Mouse (Mus musculus): ENCODE measurements at regions not wholly inside any gene's neighbourhood (a gene's known extent, or its start where the extent isn't known, plus 50 kb on each side); places are given as distances from the start of the nearest gene placed in this dataset.
"Not testable (repeated sequence)": the region's sequence is repeated elsewhere in the genome, so short reads cannot be mapped to it uniquely, and the experiment has no call there.

GRCm38 (mm10) chr2:166292987-166293386 is 137.5 kb upstream of the Sulf2 start:
- Histone ChIP-seq H3K9me3 (no peaks in the 10 kb centered on the region), H3K4me3 (no peak overlapping the region), H3K4me2 (replicated peaks) (no peak overlapping the region), H3K9ac (no peak overlapping the region), H3K36me3 (no peaks in the 10 kb centered on the region), H3K27ac (no peak overlapping the region), H3K4me1 (peaks cover 46% of the 10 kb centered on the region), H3K27me3 (no peaks in the 10 kb centered on the region)
- 80% methylated on average over 6 of the region's 6 CpGs for WGBS
- ATAC-seq (ENCODE audit: low FRiP score, low read depth) = no peak

DNA sequence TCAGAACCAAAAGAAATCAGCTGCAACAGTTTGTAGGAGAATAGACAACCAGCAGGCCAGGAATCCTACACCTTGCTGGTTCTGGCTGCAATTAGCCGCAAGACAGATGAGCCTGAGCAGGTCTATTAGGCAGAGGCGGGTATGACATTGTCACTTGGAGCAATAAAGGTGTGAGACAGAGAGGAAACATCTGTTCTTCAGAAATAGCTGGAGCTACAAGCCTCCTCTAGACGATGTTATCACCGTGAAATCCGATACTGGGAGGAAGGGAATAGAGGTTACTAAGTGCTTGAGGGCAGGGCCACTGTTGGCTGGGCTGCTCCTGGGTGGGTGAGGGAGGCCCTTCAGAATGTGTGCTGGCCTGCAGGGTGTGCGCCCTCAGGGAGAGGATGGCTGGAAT is 135.8 kb upstream of the Sulf2 start:
- H3K4me3 ChIP-seq = no peak overlapping the region
- peak; percentile 59; the same call in 1 of the 2 replicates for ATAC-seq (ENCODE audit: low FRiP score, low read depth)
- H3K4me1 ChIP-seq = peaks cover 51% of the 10 kb centered on the region
- H3K4me2 ChIP-seq (replicated peaks) = peak overlapping the region; percentile 16; the same call in 1 of the 2 replicates
- no peaks in the 10 kb centered on the region for H3K27me3 ChIP-seq
- H3K9ac ChIP-seq = no peak overlapping the region; the same call in 1 of the 2 replicates
- H3K9me3 ChIP-seq = no peaks in the 10 kb centered on the region
- no peaks in the 10 kb centered on the region for H3K36me3 ChIP-seq
- 6% methylated on average over 6 of the region's 6 CpGs for WGBS
- no peak overlapping the region; the same call in 1 of the 2 replicates for H3K27ac ChIP-seq

DNA sequence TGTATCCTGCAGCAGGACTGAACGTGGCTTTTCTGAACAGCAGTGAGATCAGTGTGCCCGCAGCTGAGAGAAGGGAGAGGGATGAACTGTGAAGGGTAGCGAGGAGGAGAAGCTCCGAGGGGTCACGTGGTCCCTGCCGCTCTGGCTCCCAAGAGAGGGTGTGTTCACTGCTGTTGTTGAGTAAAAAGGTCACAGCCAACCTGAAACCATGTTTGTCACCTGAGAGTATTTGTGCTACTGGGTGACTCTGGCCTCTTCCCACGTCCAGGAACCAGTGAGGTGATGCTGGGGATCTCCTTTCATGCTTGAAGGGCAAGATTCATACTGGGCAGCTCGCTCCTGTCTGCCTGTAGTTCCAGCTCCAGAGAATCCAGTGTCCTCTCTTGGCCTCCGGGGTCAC is 135.4 kb upstream of the Sulf2 start:
- ATAC-seq (ENCODE audit: low FRiP score, low read depth) = no peak
- peak overlapping the region; percentile 15; the same call in 1 of the 2 replicates for H3K27ac ChIP-seq
- peaks cover 51% of the 10 kb centered on the region for H3K4me1 ChIP-seq
- H3K9me3 ChIP-seq = no peaks in the 10 kb centered on the region
- peak overlapping the region; percentile 16; the same call in 1 of the 2 replicates for H3K4me2 ChIP-seq (replicated peaks)
- H3K27me3 ChIP-seq = no peaks in the 10 kb centered on the region
- H3K4me3 ChIP-seq = no peak overlapping the region
- WGBS = 25% methylated on average over 9 of the region's 9 CpGs
- no peak overlapping the region; the same call in 1 of the 2 replicates for H3K9ac ChIP-seq
- H3K36me3 ChIP-seq = no peaks in the 10 kb centered on the region

DNA sequence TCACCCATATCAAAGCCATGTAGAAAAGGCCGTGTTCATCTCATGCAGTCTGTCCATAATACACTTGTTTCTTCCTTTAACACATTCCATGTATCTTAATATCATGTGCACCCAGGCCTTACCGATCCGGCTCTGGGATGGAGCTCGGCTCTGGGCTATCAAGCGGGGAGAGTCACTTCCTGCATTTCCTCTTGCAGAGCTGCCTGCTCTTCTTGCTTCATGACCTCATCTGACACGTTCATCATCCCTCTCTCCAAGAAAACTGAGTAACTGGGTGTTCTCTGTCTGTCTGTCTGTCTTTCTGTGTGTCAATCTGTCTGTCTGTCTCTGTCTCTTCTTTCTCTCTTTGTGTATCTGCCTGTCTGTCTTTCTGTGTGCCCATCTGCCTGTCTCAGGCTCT is 133.7 kb upstream of the Sulf2 start:
- no peak overlapping the region for H3K27ac ChIP-seq
- 80% methylated on average over 6 of the region's 6 CpGs for WGBS

DNA sequence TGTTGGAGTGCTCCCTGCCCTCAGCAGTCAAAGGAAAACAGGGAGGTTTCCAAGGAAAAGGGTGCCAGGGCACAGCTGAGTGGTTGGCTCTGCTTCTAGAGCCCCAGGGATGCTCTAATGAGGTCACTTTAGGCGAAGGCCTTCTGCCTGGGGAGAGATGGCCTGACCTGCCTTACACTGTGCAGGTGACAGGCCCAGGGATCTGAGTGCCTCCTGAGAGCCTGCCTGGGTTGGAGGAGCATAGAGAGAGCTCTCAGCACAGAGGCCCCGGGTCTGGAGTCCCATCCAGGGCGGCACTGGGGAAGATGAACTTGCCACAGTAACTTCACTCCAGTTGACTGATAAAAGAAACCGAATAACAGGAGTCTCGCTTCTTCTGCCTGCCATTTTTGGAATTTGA is 125.7 kb upstream of the Sulf2 start:
- not testable (repeated sequence) for H3K4me1 ChIP-seq; H3K27ac ChIP-seq; ATAC-seq (ENCODE audit: low FRiP score, low read depth); H3K27me3 ChIP-seq; H3K9ac ChIP-seq; H3K4me2 ChIP-seq (replicated peaks); H3K4me3 ChIP-seq; H3K36me3 ChIP-seq; H3K9me3 ChIP-seq
- no CpG with 5 or more reads among the region's 5 CpGs for WGBS

More for the DNA sequence above, 133.7 kb upstream of the Sulf2 start:
- peaks cover 37% of the 10 kb centered on the region for H3K4me1 ChIP-seq
- no peaks in the 10 kb centered on the region for H3K27me3 ChIP-seq
- no peaks in the 10 kb centered on the region for H3K9me3 ChIP-seq
- no peak overlapping the region for H3K4me3 ChIP-seq
- H3K9ac ChIP-seq = no peak overlapping the region
- no peak for ATAC-seq (ENCODE audit: low FRiP score, low read depth)
- no peak overlapping the region for H3K4me2 ChIP-seq (replicated peaks)
- no peaks in the 10 kb centered on the region for H3K36me3 ChIP-seq

DNA sequence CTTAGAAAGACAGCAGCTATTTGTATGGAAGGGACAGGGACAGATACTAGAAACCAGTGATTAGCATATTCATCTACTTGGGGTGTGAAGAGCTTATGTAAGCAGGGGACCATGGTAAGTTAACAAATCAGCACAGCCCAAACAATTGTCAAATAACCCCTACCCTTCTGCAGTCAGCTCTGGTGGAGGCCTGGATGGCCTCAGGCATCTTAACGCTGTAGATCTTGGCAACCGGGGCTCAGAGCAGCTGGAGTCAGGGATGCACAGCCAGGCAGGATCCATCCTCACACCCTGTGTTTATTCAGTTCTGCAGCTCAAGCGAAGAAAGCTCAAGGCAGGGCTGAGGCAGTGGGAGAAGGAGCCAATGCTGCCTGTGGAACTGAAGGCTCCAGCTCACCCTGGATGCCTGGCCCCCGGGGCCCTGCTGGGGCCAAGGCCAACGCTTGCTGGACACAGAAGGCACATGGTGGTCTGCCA is 125.2 kb upstream of the Sulf2 start:
- Histone ChIP-seq H3K27ac (no peak overlapping the region), H3K4me1 (no peaks in the 10 kb centered on the region; the same call in 1 of the 2 replicates), H3K36me3 (no peaks in the 10 kb centered on the region), H3K9ac (no peak overlapping the region), H3K27me3 (no peaks in the 10 kb centered on the region), H3K9me3 (no peaks in the 10 kb centered on the region), H3K4me3 (no peak overlapping the region), H3K4me2 (replicated peaks) (no peak overlapping the region)
- WGBS = 51% methylated on average over 5 of the region's 5 CpGs
- ATAC-seq (ENCODE audit: low FRiP score, low read depth) = no peak

DNA sequence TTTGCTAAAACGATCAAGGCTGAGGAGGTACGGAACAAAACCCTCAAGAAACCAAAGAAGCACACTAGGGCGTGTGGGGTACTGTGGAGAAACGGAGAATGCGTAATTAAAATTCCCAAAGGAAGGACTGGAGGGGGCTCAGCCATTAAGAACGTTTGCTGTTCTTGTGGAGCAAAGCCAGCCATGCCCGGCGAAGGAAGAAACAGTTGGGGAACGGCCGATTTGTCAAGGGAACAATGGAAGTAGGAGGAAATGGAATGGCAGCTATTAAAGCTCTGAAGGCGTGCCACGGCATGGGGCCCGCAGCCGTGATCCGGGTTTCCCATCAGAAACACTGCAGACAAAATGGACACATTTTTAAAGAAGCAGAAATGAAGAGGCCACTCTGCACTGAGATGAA is 124.2 kb upstream of the Sulf2 start:
- no peak overlapping the region for H3K4me3 ChIP-seq
- no peaks in the 10 kb centered on the region for H3K27me3 ChIP-seq
- H3K4me2 ChIP-seq (replicated peaks) = no peak overlapping the region
- H3K9ac ChIP-seq = no peak overlapping the region
- no peaks in the 10 kb centered on the region for H3K9me3 ChIP-seq
- H3K4me1 ChIP-seq = no peaks in the 10 kb centered on the region; the same call in 1 of the 2 replicates
- 90% methylated on average over 15 of the region's 15 CpGs for WGBS
- H3K36me3 ChIP-seq = no peaks in the 10 kb centered on the region
- no peak overlapping the region for H3K27ac ChIP-seq
- ATAC-seq (ENCODE audit: low FRiP score, low read depth) = no peak

- H3K4me3 ChIP-seq = no peak overlapping the region
- no peak overlapping the region for H3K4me2 ChIP-seq (replicated peaks)
- H3K4me1 ChIP-seq = peaks cover 16% of the 10 kb centered on the region
- no peaks in the 10 kb centered on the region for H3K36me3 ChIP-seq
- no peak overlapping the region for H3K9ac ChIP-seq
- no peak overlapping the region for H3K27ac ChIP-seq
- H3K27me3 ChIP-seq = no peaks in the 10 kb centered on the region
- ATAC-seq (ENCODE audit: low FRiP score, low read depth) = no peak
- no peaks in the 10 kb centered on the region for H3K9me3 ChIP-seq
- 86% methylated on average over 8 of the region's 8 CpGs for WGBS
These were observed 119.9 kb upstream of the Sulf2 start for GRCm38 (mm10) chr2:166275398-166275797.

DNA sequence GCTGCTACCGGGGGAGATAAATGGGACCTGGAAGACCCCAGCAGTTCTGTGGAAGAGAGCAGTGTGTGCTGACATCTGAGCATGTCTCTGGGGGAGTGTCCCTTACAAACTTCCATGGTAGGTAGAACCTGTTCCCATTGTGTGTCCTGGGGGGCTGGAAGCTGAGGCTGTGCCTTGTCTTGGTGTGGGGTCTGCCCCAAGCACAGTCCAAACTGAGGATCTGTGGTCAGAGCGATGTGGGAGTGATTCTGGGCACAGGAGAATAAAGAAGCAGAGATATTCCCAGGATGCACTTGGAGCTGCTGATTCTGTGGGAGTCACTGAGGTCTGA is 118.5 kb upstream of the Sulf2 start:
- no peak overlapping the region for H3K4me3 ChIP-seq
- peaks cover 16% of the 10 kb centered on the region for H3K4me1 ChIP-seq
- no peak overlapping the region for H3K4me2 ChIP-seq (replicated peaks)
- WGBS = 68% methylated on average over 2 of the region's 2 CpGs
- H3K27me3 ChIP-seq = no peaks in the 10 kb centered on the region
- no peak for ATAC-seq (ENCODE audit: low FRiP score, low read depth)
- no peak overlapping the region; the same call in 1 of the 2 replicates for H3K27ac ChIP-seq
- H3K9ac ChIP-seq = peak overlapping the region; percentile 35; the same call in 1 of the 2 replicates
- no peaks in the 10 kb centered on the region for H3K36me3 ChIP-seq
- H3K9me3 ChIP-seq = no peaks in the 10 kb centered on the region

DNA sequence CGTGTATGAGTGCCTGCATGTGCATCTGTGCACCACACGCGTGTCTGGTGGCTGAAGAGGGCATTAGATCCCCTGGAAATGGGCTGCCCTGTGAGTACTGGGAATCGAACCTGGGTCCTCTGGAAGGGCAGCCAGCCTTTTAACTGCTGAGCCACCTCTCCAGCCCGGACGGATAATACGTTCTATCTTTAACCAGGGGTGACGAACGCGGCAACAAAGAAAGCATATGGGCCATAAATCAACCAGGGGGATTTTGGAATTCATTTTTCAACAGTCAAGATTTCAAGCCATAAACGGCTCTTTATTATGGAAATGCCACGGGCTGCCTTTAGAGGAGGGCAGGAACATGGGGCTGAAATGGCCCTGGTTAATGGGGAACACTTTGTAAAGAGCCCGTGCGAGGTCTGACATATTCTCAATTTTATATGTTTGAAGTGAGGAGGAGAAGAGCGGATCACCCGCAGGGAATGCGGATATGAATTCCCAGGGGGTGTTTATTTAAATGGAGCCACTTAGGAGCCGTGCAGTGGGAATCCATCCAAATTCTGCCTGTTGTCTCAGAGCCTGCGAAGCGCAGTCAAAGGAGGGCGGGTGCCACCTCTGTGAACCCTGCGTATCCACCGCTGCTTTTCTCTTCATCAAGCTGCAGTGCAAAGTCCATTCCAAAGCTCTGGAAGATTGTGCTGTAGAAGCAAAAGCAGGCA is 118.0 kb upstream of the Sulf2 start:
- Histone ChIP-seq H3K27me3 (no peaks in the 10 kb centered on the region), H3K4me1 (peaks cover 16% of the 10 kb centered on the region), H3K4me3 (no peak overlapping the region), H3K27ac (no peak overlapping the region; the same call in 1 of the 2 replicates), H3K9me3 (no peaks in the 10 kb centered on the region), H3K4me2 (replicated peaks) (no peak overlapping the region), H3K9ac (peak overlapping the region; percentile 35; the same call in 1 of the 2 replicates), H3K36me3 (no peaks in the 10 kb centered on the region)
- 55% methylated on average over 23 of the region's 23 CpGs for WGBS
- ATAC-seq (ENCODE audit: low FRiP score, low read depth) = no peak

GRCm38 (mm10) chr2:166272841-166273240 is 117.4 kb upstream of the Sulf2 start:
- no peaks in the 10 kb centered on the region for H3K27me3 ChIP-seq
- peaks cover 19% of the 10 kb centered on the region for H3K4me1 ChIP-seq
- no peak overlapping the region for H3K4me3 ChIP-seq
- no peaks in the 10 kb centered on the region for H3K9me3 ChIP-seq
- H3K27ac ChIP-seq = no peak overlapping the region
- H3K9ac ChIP-seq = no peak overlapping the region
- H3K4me2 ChIP-seq (replicated peaks) = no peak overlapping the region
- WGBS = 92% methylated on average over 1 of the region's 1 CpGs
- H3K36me3 ChIP-seq = no peaks in the 10 kb centered on the region
- no peak for ATAC-seq (ENCODE audit: low FRiP score, low read depth)

DNA sequence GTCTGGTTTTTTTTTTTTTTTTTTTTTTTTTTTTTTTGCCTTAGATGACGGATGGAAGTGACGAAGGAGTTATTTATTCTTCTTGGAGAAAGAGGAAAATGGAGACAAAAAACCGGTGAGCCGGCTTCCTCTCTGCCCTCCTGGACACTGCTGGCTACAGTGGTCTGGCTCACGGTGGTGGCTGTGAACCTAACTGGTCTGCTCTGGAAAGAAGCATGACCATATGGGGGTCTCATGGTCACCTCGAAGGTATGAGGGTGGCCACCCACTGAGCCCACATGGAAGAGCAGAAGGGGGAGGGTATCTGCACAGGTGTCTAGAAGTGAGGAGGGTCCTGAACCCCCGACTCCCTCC is 116.7 kb upstream of the Sulf2 start:
- Histone ChIP-seq H3K36me3 (no peaks in the 10 kb centered on the region), H3K27me3 (no peaks in the 10 kb centered on the region), H3K27ac (no peak overlapping the region), H3K4me2 (replicated peaks) (no peak overlapping the region), H3K4me3 (no peak overlapping the region), H3K9ac (no peak overlapping the region), H3K9me3 (no peaks in the 10 kb centered on the region), H3K4me1 (peaks cover 19% of the 10 kb centered on the region)
- ATAC-seq (ENCODE audit: low FRiP score, low read depth) = no peak
- WGBS = 83% methylated on average over 7 of the region's 7 CpGs
